Mouse (Mus musculus) embryonic facial prominence, embryonic 12.5 days (tissue): ENCODE measurements around the gene Slc1a4. TPM values are rescaled to one million over a fixed set of nuclear protein-coding genes. Genes with fewer than 3 reads are reported as not detected.

Source experiments
- ATAC-seq: fragments of 200-750 bp; cut with Nextera tagmentation; 2 replicates; pipeline ENCODE4 v1.8.0; 2017; ENCODE audit not compliant: insufficient number of reproducible peaks, insufficient read depth, low FRiP score, low TSS enrichment
- H3K27ac ChIP-seq: fragments of 300-500 bp; sonication (generic); 2 replicates; pipeline ENCODE4 v1.5.1; 2016; ENCODE audit warnings: mild to moderate bottlenecking
- H3K27me3 ChIP-seq: fragments of 300-500 bp; sonication (generic); 2 replicates; pipeline ENCODE4 v1.6.1; 2016; ENCODE audit warnings: mild to moderate bottlenecking, moderate library complexity
- H3K36me3 ChIP-seq: fragments of 300-500 bp; sonication (generic); 2 replicates; pipeline ENCODE4 v1.6.1; 2016; ENCODE audit warnings: mild to moderate bottlenecking
- H3K4me1 ChIP-seq: fragments of 300-500 bp; sonication (generic); 2 replicates; pipeline ENCODE4 v1.6.1; 2016
- H3K4me2 ChIP-seq: fragments of 300-500 bp; sonication (generic); replicated peaks from 2 replicates; pipeline ENCODE4 v1.6.1; 2016; ENCODE audit warnings: mild to moderate bottlenecking, moderate library complexity
- H3K4me3 ChIP-seq: fragments of 300-500 bp; sonication (generic); 2 replicates; pipeline ENCODE4 v1.5.1; 2016; ENCODE audit warnings: mild to moderate bottlenecking
- H3K9ac ChIP-seq: fragments of 300-500 bp; sonication (generic); 2 replicates; pipeline ENCODE4 v1.6.1; 2016; ENCODE audit warnings: mild to moderate bottlenecking, moderate library complexity
- H3K9me3 ChIP-seq: fragments of 300-500 bp; sonication (generic); 2 replicates; pipeline ENCODE4 v1.6.1; 2016; ENCODE audit warnings: mild to moderate bottlenecking, moderate library complexity
- whole genome bisulfite sequencing: fragments of 180-500 bp; shearing (Covaris S2); methylation state at CpG from one replicate; pipeline ENCODE4 v1.1.7; 2016; 5-methylcytosine and 5-hydroxymethylcytosine counted together
- polyA plus RNA-seq: library from polyadenylated mRNA; unstranded; fragments of >200 nt; fragmentation: Nextera tagmentation; extraction: Ambion mirVana; gene quantifications from 2 replicates; pipeline ENCODE4 v1.2.1, GENCODE M21; 2016

The Slc1a4 gene
- polyA plus RNA-seq, 1 experiment from 2014 or later, result 17.8 TPM

DNA sequence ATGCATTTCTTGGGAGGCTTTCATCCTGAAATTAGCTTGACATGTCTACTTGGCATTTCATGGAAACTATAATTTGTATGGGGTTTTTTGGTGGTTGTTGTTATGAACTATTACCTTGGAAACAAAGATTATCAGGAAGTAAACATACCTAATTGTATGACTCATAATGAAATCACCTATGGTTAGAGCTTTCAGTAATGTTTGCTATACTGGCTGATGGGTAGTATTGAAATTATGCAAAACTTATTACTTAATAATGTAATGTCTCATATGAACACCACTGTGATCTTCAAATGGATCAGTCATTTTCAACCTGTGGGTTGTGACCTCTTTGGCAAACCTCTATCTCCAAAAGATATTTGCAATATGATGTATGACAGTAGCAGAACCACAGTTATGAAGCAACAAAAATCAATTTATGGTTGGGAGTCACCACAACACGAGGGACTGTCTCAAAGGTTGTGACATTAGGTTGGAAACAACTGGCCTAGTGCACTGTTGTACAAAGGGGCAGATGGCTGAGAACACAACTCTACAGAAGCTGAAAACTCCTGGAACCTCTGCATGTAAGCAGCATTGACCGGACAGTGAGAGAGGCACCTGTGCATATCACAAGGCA lies 49.8 kb downstream of the Slc1a4 start:
- Histone ChIP-seq H3K36me3 (no peaks in the 10 kb centered on the region), H3K9ac (no peak overlapping the region), H3K4me1 (no peaks in the 10 kb centered on the region), H3K4me3 (no peak overlapping the region), H3K27me3 (no peaks in the 10 kb centered on the region), H3K27ac (no peak overlapping the region), H3K9me3 (no peaks in the 10 kb centered on the region), H3K4me2 (no peak overlapping the region)
- 80% methylated on average over 2 of the region's 2 CpGs for WGBS
- ATAC-seq, result no peak

DNA sequence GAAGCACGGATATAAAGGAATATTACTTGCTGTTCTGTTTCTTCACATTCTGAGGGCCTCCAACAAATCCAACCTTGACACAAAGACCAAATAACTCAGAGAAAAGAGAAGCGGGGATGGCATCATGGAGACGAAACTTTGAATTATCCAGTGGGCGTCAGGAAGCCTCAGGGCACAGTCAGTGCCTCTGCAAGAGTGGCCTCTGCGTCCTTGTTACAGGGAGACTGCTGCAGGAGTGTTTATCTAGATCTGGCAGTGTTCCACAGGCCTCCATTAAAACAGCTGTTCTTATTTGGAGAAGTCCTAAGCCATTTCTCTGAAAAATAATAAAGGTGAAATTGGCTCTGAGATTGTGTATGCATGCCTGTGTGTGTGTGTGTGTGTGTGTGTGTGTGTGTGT lies 51.5 kb downstream of the Slc1a4 start:
- 60% methylated on average over 5 of the region's 5 CpGs for WGBS
- H3K9ac ChIP-seq, result no peak overlapping the region

DNA sequence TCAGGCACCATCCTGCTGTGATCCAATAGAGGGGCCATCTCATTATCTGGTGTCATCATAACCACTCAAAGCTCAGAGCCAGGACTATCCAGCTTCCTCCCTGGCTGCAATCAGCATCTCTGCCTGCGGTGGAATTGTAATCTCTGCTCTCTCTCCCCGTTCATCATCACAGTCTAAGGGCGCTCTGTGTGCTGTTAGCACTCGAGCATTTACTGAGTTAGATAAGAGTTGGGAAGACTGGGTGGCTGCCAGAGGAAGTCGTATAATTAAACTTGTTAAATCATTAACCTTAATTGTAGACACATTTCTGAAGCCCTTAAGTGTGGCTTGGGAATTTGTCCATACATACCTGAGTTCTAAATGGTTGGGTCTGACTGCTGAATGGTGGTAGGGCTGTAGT lies 53.8 kb downstream of the Slc1a4 start:
- 52% methylated on average over 5 of the region's 5 CpGs for WGBS
- Histone ChIP-seq H3K9ac (no peak overlapping the region), H3K27me3 (no peaks in the 10 kb centered on the region), H3K9me3 (no peaks in the 10 kb centered on the region), H3K27ac (no peak overlapping the region), H3K4me1 (no peaks in the 10 kb centered on the region), H3K4me2 (no peak overlapping the region), H3K4me3 (no peak overlapping the region), H3K36me3 (no peaks in the 10 kb centered on the region)
- no peak for ATAC-seq

More for the DNA sequence above, 51.5 kb downstream of the Slc1a4 start:
- Histone ChIP-seq H3K4me1 (no peaks in the 10 kb centered on the region), H3K9me3 (no peaks in the 10 kb centered on the region), H3K4me2 (no peak overlapping the region), H3K27me3 (no peaks in the 10 kb centered on the region), H3K36me3 (no peaks in the 10 kb centered on the region), H3K27ac (no peak overlapping the region), H3K4me3 (no peak overlapping the region)
- no peak for ATAC-seq

DNA sequence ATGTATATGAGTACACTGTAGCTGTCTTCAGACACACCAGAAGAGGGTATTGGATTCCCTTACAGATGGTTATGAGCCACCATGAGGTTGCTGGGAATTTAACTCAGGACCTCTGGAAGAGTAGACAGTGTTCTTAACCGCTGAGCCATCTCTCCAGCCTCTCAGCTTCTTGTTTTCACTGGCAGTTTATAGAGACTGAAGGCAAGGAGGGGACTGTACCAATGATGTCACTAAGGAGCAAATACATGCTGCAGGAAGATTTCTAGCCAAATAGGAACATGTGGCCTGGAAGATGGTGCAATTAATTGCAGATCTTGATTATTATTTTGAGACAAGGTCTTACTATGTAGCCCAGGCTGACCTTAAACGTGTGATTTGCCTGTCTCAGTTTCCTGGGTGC lies 55.4 kb downstream of the Slc1a4 start:
- Histone ChIP-seq H3K27ac (no peak overlapping the region), H3K4me3 (no peak overlapping the region), H3K9ac (no peak overlapping the region), H3K36me3 (no peaks in the 10 kb centered on the region), H3K27me3 (no peaks in the 10 kb centered on the region), H3K4me2 (no peak overlapping the region), H3K4me1 (no peaks in the 10 kb centered on the region), H3K9me3 (no peaks in the 10 kb centered on the region)
- no peak for ATAC-seq
- WGBS, result 65% methylated on average over 2 of the region's 2 CpGs

DNA sequence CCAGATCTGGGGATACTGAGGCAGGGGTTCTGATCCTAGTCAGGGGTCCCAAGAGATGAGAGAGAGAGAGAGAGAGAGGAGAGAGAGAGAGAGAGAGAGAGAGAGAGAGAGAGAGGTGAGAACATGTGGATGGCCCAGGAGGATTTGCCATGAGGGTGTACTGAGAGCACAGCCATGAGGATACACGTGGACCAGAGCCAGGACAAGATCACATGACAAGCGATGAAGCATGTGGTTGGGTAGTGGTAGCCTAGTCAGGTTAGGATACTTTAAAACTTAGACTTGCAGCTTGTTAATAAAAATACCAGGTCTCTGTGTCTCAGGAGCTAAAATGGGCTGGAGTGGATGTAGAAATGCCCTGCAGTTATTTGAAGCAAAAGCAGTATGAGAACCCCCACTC lies 56.5 kb downstream of the Slc1a4 start:
- ATAC-seq, result no peak
- H3K4me2 ChIP-seq, result no peak overlapping the region
- H3K27me3 ChIP-seq, result no peaks in the 10 kb centered on the region
- no peaks in the 10 kb centered on the region for H3K36me3 ChIP-seq
- no peak overlapping the region for H3K9ac ChIP-seq
- 70% methylated on average over 2 of the region's 2 CpGs for WGBS
- no peak overlapping the region for H3K4me3 ChIP-seq
- H3K9me3 ChIP-seq, result no peaks in the 10 kb centered on the region
- no peak overlapping the region for H3K27ac ChIP-seq
- H3K4me1 ChIP-seq, result no peaks in the 10 kb centered on the region

DNA sequence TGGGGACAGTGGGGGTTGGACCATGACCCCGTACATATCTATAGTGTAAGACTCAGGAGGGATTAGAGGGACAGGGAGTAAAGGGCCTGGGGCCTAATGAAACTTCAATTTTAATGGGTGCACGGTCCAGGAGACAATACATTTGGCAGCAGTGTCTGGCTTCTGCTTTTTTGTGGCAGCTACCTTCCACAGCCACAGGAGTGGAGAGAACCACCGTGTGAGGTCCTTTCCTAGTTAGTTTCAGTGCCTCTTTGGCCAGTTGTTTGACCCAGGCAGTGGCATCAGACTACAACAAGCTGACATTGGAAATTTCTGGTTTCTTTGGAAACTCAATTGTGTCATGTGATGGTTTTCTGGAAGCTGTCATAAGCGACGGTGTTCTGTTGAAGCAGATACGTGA lies 62.6 kb downstream of the Slc1a4 start:
- H3K4me3 ChIP-seq, result no peak overlapping the region
- 83% methylated on average over 6 of the region's 6 CpGs for WGBS
- no peak overlapping the region for H3K4me2 ChIP-seq
- H3K27ac ChIP-seq, result no peak overlapping the region
- ATAC-seq, result no peak
- H3K4me1 ChIP-seq, result no peaks in the 10 kb centered on the region
- H3K9me3 ChIP-seq, result no peaks in the 10 kb centered on the region
- no peak overlapping the region for H3K9ac ChIP-seq
- H3K36me3 ChIP-seq, result no peaks in the 10 kb centered on the region
- H3K27me3 ChIP-seq, result no peaks in the 10 kb centered on the region

DNA sequence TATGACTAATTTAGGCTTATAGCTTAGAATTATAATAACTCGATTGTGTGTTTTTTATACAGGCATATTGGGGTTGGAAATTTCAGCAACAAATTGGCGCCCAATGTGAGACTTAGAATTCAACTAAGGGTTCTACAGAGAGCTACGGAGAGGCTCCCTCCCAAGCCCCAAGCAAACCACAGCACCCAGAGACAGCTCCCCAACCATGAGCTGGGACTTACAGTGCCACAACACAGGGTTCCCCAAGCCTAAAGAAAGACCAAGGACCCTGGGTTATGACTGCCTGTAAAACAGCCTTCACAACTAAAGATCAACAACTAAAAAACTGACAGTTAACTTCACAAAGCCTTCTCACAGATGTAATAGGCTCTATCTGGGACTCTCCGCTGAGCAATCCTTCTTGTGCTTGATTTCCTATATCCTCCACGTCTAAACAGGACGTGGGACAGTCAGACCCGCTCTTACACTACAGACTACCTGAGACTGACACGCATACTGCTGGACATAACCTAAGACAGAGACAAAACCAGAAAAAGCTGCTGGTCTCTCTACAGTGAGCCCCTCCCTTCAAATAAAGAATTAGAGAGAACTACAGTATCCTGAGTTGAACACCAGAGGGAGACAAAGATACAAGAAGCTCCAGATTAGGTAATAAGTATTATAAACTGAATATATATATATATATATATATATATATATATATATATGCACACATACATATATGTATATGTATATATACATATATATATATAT lies 69.7 kb downstream of the Slc1a4 start:
- Histone ChIP-seq H3K4me1 (no peaks in the 10 kb centered on the region), H3K9me3 (no peaks in the 10 kb centered on the region), H3K4me2 (no peak overlapping the region), H3K27ac (no peak overlapping the region), H3K27me3 (no peaks in the 10 kb centered on the region), H3K4me3 (no peak overlapping the region), H3K9ac (no peak overlapping the region), H3K36me3 (no peaks in the 10 kb centered on the region)
- 55% methylated on average over 8 of the region's 8 CpGs for WGBS
- no peak for ATAC-seq

DNA sequence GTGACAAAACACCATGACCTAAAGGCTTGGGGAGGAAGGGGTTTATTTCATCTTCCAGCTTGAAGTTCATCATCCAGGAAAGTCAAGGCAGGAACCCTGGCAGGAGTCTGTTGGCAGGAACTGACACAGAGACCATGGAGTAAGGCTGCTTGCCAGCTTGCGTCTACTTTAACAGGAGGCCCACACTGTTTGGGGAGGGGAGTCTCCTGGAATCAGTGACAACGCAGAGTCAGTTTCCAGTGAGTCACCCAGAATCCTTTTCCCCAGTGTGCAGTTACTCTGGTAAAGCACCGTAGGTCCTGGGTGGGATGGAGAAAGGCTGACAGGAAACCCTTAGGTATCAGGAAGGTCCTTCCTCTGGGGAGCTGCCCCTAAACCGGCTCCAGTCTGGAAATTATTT lies 77.7 kb downstream of the Slc1a4 start:
- Histone ChIP-seq H3K9me3 (no peaks in the 10 kb centered on the region), H3K9ac (no peak overlapping the region), H3K4me3 (no peak overlapping the region), H3K36me3 (no peaks in the 10 kb centered on the region), H3K27me3 (no peaks in the 10 kb centered on the region), H3K4me1 (no peaks in the 10 kb centered on the region), H3K4me2 (no peak overlapping the region), H3K27ac (no peak overlapping the region)
- ATAC-seq, result no peak
- WGBS, result 81% methylated on average over 4 of the region's 4 CpGs

DNA sequence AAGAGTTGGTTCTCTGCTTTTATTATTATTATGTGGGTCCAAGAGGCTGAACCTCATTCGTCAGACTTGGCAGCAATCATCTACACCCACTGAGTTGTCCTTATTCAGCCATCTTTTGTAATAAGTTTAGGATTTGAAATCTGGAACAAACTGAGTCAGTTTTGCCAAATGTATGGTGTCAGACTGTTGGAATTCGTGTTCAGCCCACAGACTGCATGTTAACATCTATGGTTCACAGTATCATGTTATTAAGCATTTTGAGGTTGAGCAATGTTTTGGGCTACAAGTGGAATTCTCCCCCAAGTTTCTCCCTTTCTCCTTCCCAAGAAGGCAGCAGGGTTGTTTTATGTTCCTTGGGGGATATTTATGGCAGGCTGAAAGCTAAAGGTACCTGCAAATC lies 79.4 kb downstream of the Slc1a4 start:
- 82% methylated on average over 2 of the region's 2 CpGs for WGBS
- Histone ChIP-seq H3K4me1 (peaks cover 4% of the 10 kb centered on the region), H3K9ac (no peak overlapping the region), H3K9me3 (no peaks in the 10 kb centered on the region), H3K27me3 (no peaks in the 10 kb centered on the region), H3K4me2 (no peak overlapping the region), H3K4me3 (no peak overlapping the region), H3K27ac (no peak overlapping the region), H3K36me3 (no peaks in the 10 kb centered on the region)
- no peak for ATAC-seq

Other genes with a start within 250 kb of the Slc1a4 start
- 111 and 117 TPM in 2 replicates for gene Actr2, start 219.8 kb downstream of the Slc1a4 start, polyA plus RNA-seq
- gene Rab1a, start 131.3 kb downstream of the Slc1a4 start, polyA plus RNA-seq, result 229 and 239 TPM in 2 replicates
- 40.2 and 41.3 TPM in 2 replicates for gene Cep68, start 83.3 kb downstream of the Slc1a4 start, polyA plus RNA-seq
- gene Sertad2, start 210.5 kb upstream of the Slc1a4 start, polyA plus RNA-seq, result 41.9 and 43.3 TPM in 2 replicates